Mouse (Mus musculus) C2C12 (cell line): ENCODE measurements around the gene Arl6ip4.

Experiments used
- CTCF ChIP-seq: IDR thresholded peaks from one replicate; pipeline ENCODE4 v1.5.1; 2011; ENCODE audit not compliant: control insufficient read depth, insufficient read depth, insufficient read length
- MYOG ChIP-seq: IDR thresholded peaks from one replicate; pipeline ENCODE4 v1.6.1; 2011; ENCODE audit not compliant: control insufficient read depth, insufficient read length; ENCODE audit errors: extremely low read depth

DNA sequence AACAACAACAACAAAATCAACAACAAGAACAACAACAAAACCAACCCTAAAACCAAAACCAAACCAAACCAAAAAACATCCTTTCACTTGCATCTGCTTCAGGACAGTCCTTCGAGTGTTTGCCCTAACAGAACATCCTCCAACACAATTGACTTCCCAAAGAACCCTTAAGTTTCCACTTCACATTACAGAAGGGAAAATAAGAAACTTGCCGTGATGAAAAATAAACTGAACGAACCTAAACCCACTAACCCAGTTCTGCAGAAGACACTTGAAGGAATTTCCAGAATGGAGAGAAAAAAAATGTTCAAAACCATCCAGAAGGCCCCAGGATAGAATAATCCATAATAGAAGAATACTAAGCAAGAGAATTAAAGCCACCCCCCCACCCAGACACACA is 12.9 kb upstream of the Arl6ip4 start:
- no peak for TF ChIP-seq CTCF
- TF ChIP-seq MYOG, result no peak
